Mouse (Mus musculus): ENCODE data around the gene Apol9a. TPM values are rescaled to one million over a fixed set of nuclear protein-coding genes. Genes with fewer than 3 reads are reported as not detected.
A peak's percentile ranks its signal among the peaks of the same experiment; 100 is the strongest.

Apol9a gene
- total and polyA plus RNA-seq, 2 experiments from 2014 or later = 0.99 to 6.6 TPM

DNA sequence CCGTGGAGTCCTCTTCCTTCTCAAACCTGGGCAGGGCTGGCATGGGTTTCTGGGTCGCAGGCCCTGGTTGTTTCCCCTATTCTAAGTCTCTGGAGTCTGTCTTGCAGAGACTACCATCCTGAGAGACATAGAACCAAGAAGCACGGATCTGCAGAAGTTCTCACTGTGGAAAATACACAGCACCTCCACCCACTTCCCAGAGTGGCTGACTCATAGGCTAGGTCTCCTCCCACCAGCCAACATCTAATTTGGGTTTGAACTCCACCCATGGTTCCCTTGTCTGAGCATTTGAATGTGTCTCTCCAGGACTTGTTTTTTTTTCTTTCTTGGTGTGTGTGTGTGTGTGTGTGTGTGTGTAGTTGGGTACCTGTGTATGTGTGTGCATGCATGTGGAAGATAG, 46.9 kb downstream of the Apol9a start:
- Histone ChIP-seq H3K4me3 (ENCODE audit: low read depth, low read length) (no peak overlapping the region), H3K9me3 (ENCODE audit: low read length) (no peaks in the 10 kb centered on the region), H3K27me3 (ENCODE audit: insufficient read depth, low read length) (no peaks in the 10 kb centered on the region), H3K9ac (no peak overlapping the region), H3K27ac (ENCODE audit: low read depth, low read length) (peak overlapping the region; percentile 35; the same call in 1 of the 2 replicates), H3K4me2 (ENCODE audit: low read depth) (no peak overlapping the region), H3K4me1 (ENCODE audit: insufficient read depth) (peaks cover 5% of the 10 kb centered on the region; the same call in 1 of the 2 replicates), H3K36me3 (ENCODE audit: insufficient read depth) (no peaks in the 10 kb centered on the region)
- no peak for DNase-seq
- no peak for TF ChIP-seq CTCF (IDR thresholded peaks at IDR 0.05; ENCODE audit: low read depth)
- WGBS = 62% methylated on average over 3 of the region's 3 CpGs
- ATAC-seq = no peak

GRCm38 (mm10) chr15:77363578-77363977, 47.4 kb downstream of the Apol9a start:
- Histone ChIP-seq H3K36me3 (ENCODE audit: insufficient read depth) (no peaks in the 10 kb centered on the region), H3K4me3 (ENCODE audit: low read depth, low read length) (no peak overlapping the region), H3K4me2 (ENCODE audit: low read depth) (no peak overlapping the region), H3K4me1 (ENCODE audit: insufficient read depth) (peaks cover 5% of the 10 kb centered on the region; the same call in 1 of the 2 replicates), H3K27ac (ENCODE audit: low read depth, low read length) (peak overlapping the region; percentile 35; the same call in 1 of the 2 replicates), H3K9ac (no peak overlapping the region), H3K27me3 (ENCODE audit: insufficient read depth, low read length) (no peaks in the 10 kb centered on the region), H3K9me3 (ENCODE audit: low read length) (no peaks in the 10 kb centered on the region)
- DNase-seq (peak; percentile 31), ATAC-seq (no peak)
- 12% methylated on average over 6 of the region's 6 CpGs for WGBS
- no peak for TF ChIP-seq CTCF (IDR thresholded peaks at IDR 0.05; ENCODE audit: low read depth)

DNA sequence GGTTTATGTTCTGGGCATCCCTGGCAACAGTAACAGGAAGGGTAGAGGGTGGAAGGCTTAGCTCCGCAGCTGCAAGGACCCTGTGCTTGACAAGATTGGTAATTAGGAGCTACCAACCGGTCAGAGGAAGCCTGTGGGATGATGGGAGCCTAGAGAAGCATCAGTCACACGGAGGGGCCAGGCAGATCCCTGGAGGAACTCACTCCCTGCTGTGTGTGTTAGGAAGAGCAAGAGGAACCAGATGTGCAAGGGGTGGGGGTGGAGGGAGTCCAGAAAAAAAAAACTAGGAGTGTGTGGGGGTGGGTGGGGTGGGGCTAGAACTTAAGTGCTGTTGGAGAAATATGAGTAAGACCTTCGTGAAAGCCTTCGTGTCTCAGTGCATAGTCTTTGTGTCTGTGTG, 48.0 kb downstream of the Apol9a start:
- Histone ChIP-seq H3K4me3 (ENCODE audit: low read depth, low read length) (no peak overlapping the region), H3K9ac (no peak overlapping the region), H3K4me1 (ENCODE audit: insufficient read depth) (peaks cover 5% of the 10 kb centered on the region; the same call in 1 of the 2 replicates), H3K36me3 (ENCODE audit: insufficient read depth) (no peaks in the 10 kb centered on the region), H3K9me3 (ENCODE audit: low read length) (no peaks in the 10 kb centered on the region), H3K4me2 (ENCODE audit: low read depth) (no peak overlapping the region), H3K27ac (ENCODE audit: low read depth, low read length) (no peak overlapping the region), H3K27me3 (ENCODE audit: insufficient read depth, low read length) (no peaks in the 10 kb centered on the region)
- DNase-seq (no peak), ATAC-seq (no peak)
- 36% methylated on average over 5 of the region's 5 CpGs for WGBS
- TF ChIP-seq CTCF (IDR thresholded peaks at IDR 0.05; ENCODE audit: low read depth) = no peak

DNA sequence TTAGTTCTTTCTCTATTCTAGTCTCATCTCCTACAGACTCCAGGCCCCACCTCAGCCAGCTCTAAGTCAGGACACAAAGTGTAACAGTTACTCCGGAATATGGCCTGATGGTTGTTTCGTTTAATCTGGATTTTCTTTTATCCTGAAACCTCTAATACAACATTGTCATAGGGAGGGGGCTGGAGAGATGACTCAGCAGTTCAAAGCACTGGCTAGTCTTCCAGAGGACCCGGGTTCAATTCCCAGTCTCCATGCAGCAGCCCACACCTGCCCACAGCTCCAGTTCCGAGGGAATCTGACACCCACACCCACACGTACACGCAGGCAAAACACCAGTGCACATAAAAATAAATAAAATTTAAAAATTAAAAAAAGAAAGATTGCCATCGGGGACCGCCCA, 51.0 kb downstream of the Apol9a start:
- Histone ChIP-seq H3K27ac (ENCODE audit: low read depth, low read length) (no peak overlapping the region), H3K9me3 (ENCODE audit: low read length) (no peaks in the 10 kb centered on the region), H3K4me3 (ENCODE audit: low read depth, low read length) (no peak overlapping the region), H3K27me3 (ENCODE audit: insufficient read depth, low read length) (no peaks in the 10 kb centered on the region), H3K4me1 (ENCODE audit: insufficient read depth) (peaks cover 3% of the 10 kb centered on the region; the same call in 1 of the 2 replicates), H3K9ac (no peak overlapping the region), H3K4me2 (ENCODE audit: low read depth) (no peak overlapping the region), H3K36me3 (ENCODE audit: insufficient read depth) (no peaks in the 10 kb centered on the region)
- DNase-seq = no peak
- no peak for ATAC-seq
- no peak for TF ChIP-seq CTCF (IDR thresholded peaks at IDR 0.05; ENCODE audit: low read depth)
- WGBS = 93% methylated on average over 8 of the region's 8 CpGs

DNA sequence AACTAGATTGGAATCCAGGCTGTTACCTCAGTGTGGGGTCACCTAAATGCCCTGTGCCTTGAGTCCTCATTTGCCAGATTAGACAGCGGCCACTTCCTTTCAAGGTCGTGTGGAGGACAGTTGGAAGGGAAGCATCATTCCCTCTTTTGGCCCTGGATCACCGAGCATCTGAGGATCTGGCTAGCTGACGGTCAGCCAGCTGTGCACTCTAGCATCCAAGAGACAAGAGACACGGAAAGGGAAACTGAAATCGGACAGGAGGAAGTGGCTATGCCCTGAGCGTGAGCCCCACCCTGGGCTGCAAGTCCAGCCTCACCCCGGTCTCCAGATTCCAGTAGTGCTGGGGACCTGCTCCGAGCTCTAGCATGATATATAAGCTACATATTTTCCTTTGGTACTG, 51.4 kb downstream of the Apol9a start:
- ATAC-seq (no peak), DNase-seq (no peak)
- H3K36me3 ChIP-seq (ENCODE audit: insufficient read depth) = no peaks in the 10 kb centered on the region
- no peaks in the 10 kb centered on the region for H3K27me3 ChIP-seq (ENCODE audit: insufficient read depth, low read length)
- WGBS = 67% methylated on average over 9 of the region's 9 CpGs
- no peaks in the 10 kb centered on the region for H3K9me3 ChIP-seq (ENCODE audit: low read length)
- no peak overlapping the region; the same call in 1 of the 2 replicates for H3K4me2 ChIP-seq (ENCODE audit: low read depth)
- no peak overlapping the region for H3K4me3 ChIP-seq (ENCODE audit: low read depth, low read length)
- TF ChIP-seq CTCF (IDR thresholded peaks at IDR 0.05; ENCODE audit: low read depth) = no peak
- no peak overlapping the region for H3K27ac ChIP-seq (ENCODE audit: low read depth, low read length)
- H3K4me1 ChIP-seq (ENCODE audit: insufficient read depth) = peaks cover 5% of the 10 kb centered on the region; the same call in 1 of the 2 replicates
- H3K9ac ChIP-seq = peak overlapping the region; percentile 59; the same call in 1 of the 2 replicates

- H3K4me3 ChIP-seq (ENCODE audit: low read depth, low read length) = peak overlapping the region; percentile 30
- ATAC-seq (peak; percentile 52), DNase-seq (no peak)
- no peaks in the 10 kb centered on the region for H3K9me3 ChIP-seq (ENCODE audit: low read length)
- H3K9ac ChIP-seq = peak overlapping the region; percentile 59
- peaks cover 5% of the 10 kb centered on the region; the same call in 1 of the 2 replicates for H3K4me1 ChIP-seq (ENCODE audit: insufficient read depth)
- peak overlapping the region; percentile 42 for H3K27ac ChIP-seq (ENCODE audit: low read depth, low read length)
- WGBS = 21% methylated on average over 6 of the region's 6 CpGs
- H3K4me2 ChIP-seq (ENCODE audit: low read depth) = peak overlapping the region; percentile 55
- TF ChIP-seq CTCF (IDR thresholded peaks at IDR 0.05; ENCODE audit: low read depth) = no peak
- no peaks in the 10 kb centered on the region for H3K36me3 ChIP-seq (ENCODE audit: insufficient read depth)
- no peaks in the 10 kb centered on the region for H3K27me3 ChIP-seq (ENCODE audit: insufficient read depth, low read length)
Measured at GRCm38 (mm10) chr15:77359084-77359483, 51.9 kb downstream of the Apol9a start.

- WGBS = 10% methylated on average over 29 of the region's 29 CpGs
- H3K4me1 ChIP-seq (ENCODE audit: insufficient read depth) = peaks cover 5% of the 10 kb centered on the region; the same call in 1 of the 2 replicates
Measured at GRCm38 (mm10) chr15:77358320-77359040, 52.5 kb downstream of the Apol9a start.

More at GRCm38 (mm10) chr15:77358320-77359040, 52.5 kb downstream of the Apol9a start:
- Histone ChIP-seq H3K27ac (ENCODE audit: low read depth, low read length) (peak overlapping the region; percentile 42), H3K36me3 (ENCODE audit: insufficient read depth) (no peaks in the 10 kb centered on the region), H3K9ac (peak overlapping the region; percentile 59), H3K27me3 (ENCODE audit: insufficient read depth, low read length) (no peaks in the 10 kb centered on the region), H3K4me3 (ENCODE audit: low read depth, low read length) (peak overlapping the region; percentile 30), H3K4me2 (ENCODE audit: low read depth) (peak overlapping the region; percentile 55), H3K9me3 (ENCODE audit: low read length) (no peaks in the 10 kb centered on the region)
- DNase-seq (peak; percentile 95), ATAC-seq (peak; percentile 88)
- TF ChIP-seq CTCF (IDR thresholded peaks at IDR 0.05; ENCODE audit: low read depth) = peak; percentile 99

All from forebrain, postnatal 0 days (tissue).